11 mouse cellular contexts compared by ENCODE assay signal in the genomic region with DNA sequence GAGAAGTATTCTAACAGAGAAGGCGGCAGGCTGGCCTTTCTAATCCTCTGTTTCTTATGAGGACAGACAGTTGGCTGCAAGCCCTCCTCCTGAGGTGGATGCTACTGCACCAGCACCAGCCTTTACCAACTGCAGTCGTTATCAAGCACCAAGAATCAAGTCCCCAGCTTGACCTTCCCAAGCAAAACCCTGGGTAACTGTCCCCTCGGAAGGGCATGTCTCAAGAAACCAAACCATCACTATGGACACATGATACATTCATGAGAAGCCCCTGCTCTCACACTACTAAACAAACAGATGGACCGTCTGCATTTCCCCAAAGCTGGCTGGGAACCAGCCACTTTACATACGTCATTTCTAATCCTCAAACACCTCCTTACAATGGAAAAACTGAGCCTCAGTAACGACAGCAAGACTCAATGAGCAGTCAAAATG.
DNase-seq lines count a peak whose midpoint lies in the region; ATAC-seq and TF ChIP-seq lines count a peak whose summit lies in the region.
"Had no signal": no experiment of that assay in that cellular context is flagged by ENCODE, and none has a peak within 500 bp of the region (broad histone marks: within the 10 kb centered on the region; RNA-seq: fewer than 3 reads in every experiment).

No protein-coding gene starts in this region.

- H3K36me3 ChIP-seq in hindbrain, embryonic 16.5 days (ENCODE audit: control insufficient read depth, insufficient read depth, low read length), result no peaks in the 10 kb centered on the region
- H3K36me3 ChIP-seq in hindbrain, embryonic 10.5 days, result no peaks in the 10 kb centered on the region
- H3K36me3 ChIP-seq in midbrain, postnatal 0 days (ENCODE audit: insufficient read depth, low read length), result no peaks in the 10 kb centered on the region
- H3K36me3 ChIP-seq: limb, embryonic 12.5 days had no signal

- H3K4me3 ChIP-seq in hindbrain, embryonic 16.5 days (ENCODE audit: low read length), result no peak overlapping the region
- H3K4me3 ChIP-seq in hindbrain, embryonic 10.5 days, result no peak overlapping the region
- no peak overlapping the region for H3K4me3 ChIP-seq in midbrain, postnatal 0 days (ENCODE audit: low read depth, low read length)
- H3K4me3 ChIP-seq: limb, embryonic 12.5 days had no signal

- WGBS in hindbrain, embryonic 16.5 days, result 39% methylated on average over 6 of the region's 6 CpGs
- 78% methylated on average over 6 of the region's 6 CpGs for WGBS in hindbrain, embryonic 10.5 days
- 35% methylated on average over 6 of the region's 6 CpGs for WGBS in midbrain, postnatal 0 days

- H3K9me3 ChIP-seq in hindbrain, embryonic 16.5 days (ENCODE audit: control insufficient read depth, low read length), result no peaks in the 10 kb centered on the region
- H3K9me3 ChIP-seq in hindbrain, embryonic 10.5 days, result no peaks in the 10 kb centered on the region
- H3K9me3 ChIP-seq in midbrain, postnatal 0 days (ENCODE audit: low read length), result no peaks in the 10 kb centered on the region
- H3K9me3 ChIP-seq: limb, embryonic 12.5 days had no signal

- ATAC-seq in cerebellum, adult (ENCODE audit: insufficient number of reproducible peaks, low FRiP score, low TSS enrichment), result no peak
- 0 out of 2 replicates have a peak, but pooled peaks have one; percentile 37 for ATAC-seq in hindbrain, embryonic 16.5 days
- no peak for ATAC-seq in midbrain, postnatal 0 days (ENCODE audit: low FRiP score)
- ATAC-seq: activated CD4-positive, CD25-positive, alpha-beta regulatory T cell, adult 4 months had no signal

- H3K27ac ChIP-seq in hindbrain, embryonic 16.5 days (ENCODE audit: low read depth, low read length), result peak overlapping the region; percentile 59
- no peak overlapping the region for H3K27ac ChIP-seq in hindbrain, embryonic 10.5 days
- H3K27ac ChIP-seq in midbrain, postnatal 0 days (ENCODE audit: low read depth, low read length), result peak overlapping the region; percentile 6; the same call in 1 of the 2 replicates
- H3K27ac ChIP-seq: limb, embryonic 12.5 days had no signal

- TF ChIP-seq CTCF in midbrain, postnatal 0 days (IDR thresholded peaks at IDR 0.05), result no peak

- H3K27me3 ChIP-seq in hindbrain, embryonic 16.5 days (replicated peaks; ENCODE audit: control insufficient read depth, insufficient read depth, low read length), result no peaks in the 10 kb centered on the region
- H3K27me3 ChIP-seq in hindbrain, embryonic 10.5 days (ENCODE audit: insufficient read depth, poor library complexity, severe bottlenecking), result no peaks in the 10 kb centered on the region
- no peaks in the 10 kb centered on the region for H3K27me3 ChIP-seq in midbrain, postnatal 0 days (ENCODE audit: insufficient read depth, low read length)
- H3K27me3 ChIP-seq: limb, embryonic 12.5 days had no signal

- H3K4me1 ChIP-seq in hindbrain, embryonic 16.5 days (ENCODE audit: control insufficient read depth, insufficient read depth, low read depth, low read length), result peaks cover 9% of the 10 kb centered on the region; the same call in 1 of the 2 replicates
- H3K4me1 ChIP-seq in hindbrain, embryonic 10.5 days (replicated peaks), result peaks cover 26% of the 10 kb centered on the region
- H3K4me1 ChIP-seq in midbrain, postnatal 0 days (ENCODE audit: insufficient read depth, low read length), result peaks cover 2% of the 10 kb centered on the region; the same call in 1 of the 2 replicates

- no peak overlapping the region for H3K9ac ChIP-seq in hindbrain, embryonic 16.5 days (ENCODE audit: low read depth, low read length)
- no peak overlapping the region for H3K9ac ChIP-seq in midbrain, postnatal 0 days (replicated peaks; ENCODE audit: low read length, poor library complexity, severe bottlenecking)
- H3K9ac ChIP-seq: limb, embryonic 12.5 days had no signal

- no peak overlapping the region for H3K4me2 ChIP-seq in hindbrain, embryonic 16.5 days (ENCODE audit: low read length)
- H3K4me2 ChIP-seq in midbrain, postnatal 0 days (ENCODE audit: low read depth, low read length, poor library complexity, severe bottlenecking), result no peak overlapping the region
- H3K4me2 ChIP-seq: limb, embryonic 12.5 days had no signal

- peak; percentile 44 for DNase-seq in cerebellum, adult 11-12 months
- DNase-seq in hindbrain, embryonic 10.5 days (ENCODE audit: low spot score), result no peak
- DNase-seq in lung, postnatal 10 days, result peak; percentile 24
- DNase-seq in lung, postnatal 14 days, result no peak
- DNase-seq in midbrain, postnatal 0 days (ENCODE audit: low spot score), result peak; percentile 64
- DNase-seq in ovary, adult 18-20 months (ENCODE audit: low spot score), result no peak
- DNase-seq: gastrocnemius, postnatal 10 days had no signal

Comparison
In these comparisons a context has a peak if more than half of its experiments do, and no peak if none do; other contexts are left out.
1. DNase-seq: peak in cerebellum, adult 11-12 months (single experiment), lung, postnatal 10 days (single experiment) and midbrain, postnatal 0 days (single experiment); none in hindbrain, embryonic 10.5 days (single experiment), lung, postnatal 14 days (single experiment) and ovary, adult 18-20 months (single experiment).